Mouse (Mus musculus): ENCODE results near the gene Cacna1h. TPM values are rescaled to one million over a fixed set of nuclear protein-coding genes. Genes with fewer than 3 reads are reported as not detected.

Cacna1h gene
- polyA plus RNA-seq (2014; fragmentation: Nextera tagmentation; extraction: Ambion mirVana): 11.3 and 15.0 TPM in 2 replicates

DNA sequence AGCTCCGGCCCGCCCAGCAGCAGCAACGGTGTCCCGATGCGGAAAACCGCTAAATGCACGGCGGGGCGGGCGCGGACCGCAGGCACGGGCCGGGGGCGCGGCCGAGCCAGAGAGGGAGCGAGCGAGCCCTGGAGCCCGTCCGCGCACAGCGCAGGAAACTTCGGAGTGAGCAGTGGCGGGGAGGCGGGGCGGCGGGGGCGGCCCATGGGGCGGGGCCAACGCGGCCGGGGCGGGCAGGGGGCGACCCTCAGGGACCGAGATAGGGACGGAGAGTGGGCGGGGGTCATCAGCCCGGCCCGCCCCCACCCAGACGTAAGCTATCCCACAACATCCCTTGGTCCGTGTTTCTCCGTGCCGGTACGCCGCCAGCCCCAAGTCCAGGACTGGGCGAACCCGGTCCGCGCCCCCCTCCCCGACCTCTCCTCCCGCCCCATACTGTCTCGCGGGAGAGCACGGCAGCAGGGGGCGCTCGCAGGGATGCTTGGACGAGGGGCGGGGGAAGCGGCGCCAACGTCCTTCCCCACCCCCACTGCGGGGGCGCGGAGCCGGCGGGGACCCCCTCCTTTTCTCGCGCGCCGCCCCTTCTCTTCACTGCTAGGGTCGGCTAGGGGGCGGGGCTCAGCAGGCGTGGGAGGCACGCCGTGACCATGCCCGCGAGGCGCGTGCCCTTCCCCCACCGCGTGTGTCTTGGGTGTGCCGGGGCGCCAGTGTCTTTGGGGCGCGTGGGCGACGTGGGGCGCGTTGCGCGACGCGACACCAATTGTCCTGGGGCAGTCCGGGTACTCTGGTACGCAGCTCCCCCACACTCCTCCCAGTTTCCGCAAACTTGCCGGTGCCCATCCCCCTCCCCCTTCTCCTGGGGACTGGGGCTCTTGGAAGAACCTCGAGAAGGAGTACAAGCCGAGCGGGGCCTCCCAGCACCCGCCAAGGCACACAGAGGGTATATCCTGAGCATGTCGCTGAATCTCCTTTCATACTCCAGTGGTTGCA, at the start of gene Cacna1h:
TSS of gene Cacna1h (minus strand) at position 167 of the 990 bp plus-strand sequence.
- under 1% methylated on average over 96 of the region's 103 CpGs for WGBS
- Histone ChIP-seq H3K36me3 (ENCODE audit: control insufficient read depth, insufficient read depth, low read length) (no peaks in the 10 kb centered on the region), H3K9me3 (ENCODE audit: control insufficient read depth, low read length) (no peaks in the 10 kb centered on the region), H3K9ac (replicated peaks; ENCODE audit: low read length) (peak within 1 kb of the TSS; percentile 89), H3K4me1 (ENCODE audit: control insufficient read depth, insufficient read depth, low read length) (peaks cover 27% of the 10 kb centered on the region), H3K4me3 (replicated peaks; ENCODE audit: low read depth, low read length) (peak within 1 kb of the TSS; percentile 79), H3K4me2 (ENCODE audit: low read length) (peak within 1 kb of the TSS; percentile 86), H3K27me3 (ENCODE audit: control insufficient read depth, insufficient read depth, low read length) (peaks cover 5% of the 10 kb centered on the region; the same call in 1 of the 2 replicates), H3K27ac (replicated peaks; ENCODE audit: low read depth, low read length) (peak within 1 kb of the TSS; percentile 84)
- DNase-seq (peak; percentile 91), ATAC-seq (ENCODE audit: low FRiP score, low TSS enrichment) (peak; percentile 76)

DNA sequence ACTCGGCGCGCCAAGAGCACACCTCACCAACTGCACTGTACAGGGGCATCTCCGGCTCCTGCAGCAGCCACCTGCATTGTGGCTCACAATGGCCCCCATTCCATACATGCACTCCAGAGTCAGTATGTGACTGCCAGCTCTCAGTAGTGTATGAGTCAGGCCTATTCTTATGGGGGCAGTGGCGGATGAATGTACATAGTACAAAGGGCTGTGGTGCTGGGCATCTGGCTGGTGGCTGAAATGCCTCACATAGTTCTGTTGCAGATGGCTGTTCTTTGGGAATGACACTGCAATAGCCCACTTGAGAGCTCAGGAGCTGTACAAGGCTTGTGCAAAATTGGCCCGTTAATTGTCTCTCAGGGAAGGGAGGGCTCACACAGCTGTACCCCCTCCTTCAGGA, 48.5 kb upstream of the Cacna1h start:
- H3K4me1 ChIP-seq (ENCODE audit: control insufficient read depth, insufficient read depth, low read length): no peaks in the 10 kb centered on the region
- H3K9ac ChIP-seq (replicated peaks; ENCODE audit: low read length): no peak overlapping the region
- H3K9me3 ChIP-seq (ENCODE audit: control insufficient read depth, low read length): no peaks in the 10 kb centered on the region
- 92% methylated on average over 6 of the region's 6 CpGs for WGBS
- H3K27me3 ChIP-seq (ENCODE audit: control insufficient read depth, insufficient read depth, low read length): no peaks in the 10 kb centered on the region
- no peak overlapping the region for H3K27ac ChIP-seq (replicated peaks; ENCODE audit: low read depth, low read length)
- ATAC-seq (ENCODE audit: low FRiP score, low TSS enrichment) (no peak), DNase-seq (no peak)
- no peaks in the 10 kb centered on the region for H3K36me3 ChIP-seq (ENCODE audit: control insufficient read depth, insufficient read depth, low read length)
- H3K4me3 ChIP-seq (replicated peaks; ENCODE audit: low read depth, low read length): no peak overlapping the region
- H3K4me2 ChIP-seq (ENCODE audit: low read length): no peak overlapping the region

DNA sequence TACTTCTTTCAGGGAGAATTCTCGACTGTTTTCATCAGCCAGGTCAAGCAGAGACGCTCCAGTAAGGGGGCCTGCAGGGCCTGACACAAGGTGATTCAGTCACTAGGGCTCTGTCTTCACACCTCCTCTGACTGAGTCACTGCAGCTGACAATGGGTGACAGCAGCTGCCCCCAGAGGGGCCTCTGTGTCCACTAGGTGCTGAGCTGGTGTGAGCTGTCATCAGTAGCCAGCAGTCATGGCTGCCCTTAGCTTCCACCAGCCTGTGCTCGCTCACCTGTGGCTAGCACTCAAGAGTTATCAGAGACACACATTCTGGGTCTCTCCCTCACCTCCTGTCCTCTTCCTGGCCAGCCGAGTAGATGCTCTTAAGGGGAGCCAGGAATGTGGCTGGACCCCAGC, 47.2 kb upstream of the Cacna1h start:
- no peaks in the 10 kb centered on the region for H3K36me3 ChIP-seq (ENCODE audit: control insufficient read depth, insufficient read depth, low read length)
- H3K4me3 ChIP-seq (replicated peaks; ENCODE audit: low read depth, low read length): no peak overlapping the region
- H3K27me3 ChIP-seq (ENCODE audit: control insufficient read depth, insufficient read depth, low read length): no peaks in the 10 kb centered on the region
- H3K9ac ChIP-seq (replicated peaks; ENCODE audit: low read length): no peak overlapping the region
- H3K9me3 ChIP-seq (ENCODE audit: control insufficient read depth, low read length): no peaks in the 10 kb centered on the region
- WGBS: 64% methylated on average over 4 of the region's 4 CpGs
- DNase-seq: no peak
- H3K27ac ChIP-seq (replicated peaks; ENCODE audit: low read depth, low read length): no peak overlapping the region
- ATAC-seq (ENCODE audit: low FRiP score, low TSS enrichment): no peak
- H3K4me1 ChIP-seq (ENCODE audit: control insufficient read depth, insufficient read depth, low read length): no peaks in the 10 kb centered on the region
- no peak overlapping the region for H3K4me2 ChIP-seq (ENCODE audit: low read length)

DNA sequence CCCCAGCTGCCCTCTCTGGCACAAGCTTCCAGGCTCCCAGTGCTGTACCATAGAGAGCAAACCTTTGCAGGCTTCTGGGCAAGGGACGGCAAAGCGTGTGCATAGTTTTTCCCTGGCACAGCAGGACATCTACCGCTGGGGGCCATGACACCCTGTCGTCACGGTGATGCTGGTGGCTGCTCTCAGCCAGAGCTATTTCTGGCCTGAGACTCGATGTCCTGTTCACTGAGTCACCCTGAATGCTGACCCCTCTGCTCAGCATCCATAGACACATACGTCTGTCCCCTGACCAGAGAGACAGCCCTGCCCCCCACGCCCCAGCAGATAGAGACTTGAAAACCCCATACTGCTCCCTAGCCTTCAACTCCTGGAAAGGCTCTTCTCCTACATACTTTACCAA, 46.6 kb upstream of the Cacna1h start:
- Histone ChIP-seq H3K4me2 (ENCODE audit: low read length) (no peak overlapping the region), H3K36me3 (ENCODE audit: control insufficient read depth, insufficient read depth, low read length) (no peaks in the 10 kb centered on the region), H3K27me3 (ENCODE audit: control insufficient read depth, insufficient read depth, low read length) (peaks cover 6% of the 10 kb centered on the region), H3K27ac (replicated peaks; ENCODE audit: low read depth, low read length) (no peak overlapping the region), H3K4me1 (ENCODE audit: control insufficient read depth, insufficient read depth, low read length) (no peaks in the 10 kb centered on the region), H3K9me3 (ENCODE audit: control insufficient read depth, low read length) (no peaks in the 10 kb centered on the region), H3K9ac (replicated peaks; ENCODE audit: low read length) (no peak overlapping the region), H3K4me3 (replicated peaks; ENCODE audit: low read depth, low read length) (no peak overlapping the region)
- 44% methylated on average over 8 of the region's 8 CpGs for WGBS
- DNase-seq (no peak), ATAC-seq (ENCODE audit: low FRiP score, low TSS enrichment) (no peak)

DNA sequence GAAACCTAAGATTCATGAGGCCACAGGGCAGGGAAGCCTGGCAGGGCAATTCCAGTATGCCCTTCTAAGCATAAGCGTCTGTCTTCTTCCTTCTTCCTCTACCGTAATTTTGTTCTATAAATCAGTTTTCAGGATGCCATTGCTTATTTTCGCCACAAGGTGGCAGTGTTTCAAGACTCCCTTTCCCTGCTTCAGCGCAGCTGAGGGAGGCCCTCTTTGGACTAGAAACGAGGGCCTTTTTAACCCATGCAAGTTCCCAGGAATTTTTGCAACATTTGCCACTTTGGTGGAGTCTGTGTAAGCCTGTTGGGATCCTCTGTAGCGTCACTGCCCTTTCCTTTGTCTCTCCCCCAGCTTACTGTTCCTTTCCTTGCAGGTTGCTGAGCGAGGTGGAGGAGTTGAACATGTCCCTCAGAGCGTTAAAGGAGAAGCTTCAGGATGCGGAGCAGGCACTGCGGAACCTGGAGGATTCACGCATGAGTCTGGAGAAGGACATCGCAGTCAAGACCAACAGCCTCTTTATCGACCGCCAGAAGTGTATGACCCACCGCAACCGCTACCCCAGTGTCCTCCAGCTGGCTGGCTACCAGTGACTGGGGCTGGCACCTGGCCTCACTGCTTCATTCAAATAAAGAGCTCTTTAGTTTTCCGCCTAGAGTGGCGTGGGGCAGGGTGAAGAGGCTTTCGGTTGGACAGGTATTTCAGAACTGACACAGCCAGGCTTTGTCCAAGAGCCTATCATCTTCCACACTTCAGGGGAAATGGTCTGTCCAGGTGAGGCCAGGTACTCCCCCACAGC, 42.6 kb upstream of the Cacna1h start:
- Histone ChIP-seq H3K27me3 (ENCODE audit: control insufficient read depth, insufficient read depth, low read length) (peaks cover 15% of the 10 kb centered on the region), H3K9ac (replicated peaks; ENCODE audit: low read length) (no peak overlapping the region), H3K9me3 (ENCODE audit: control insufficient read depth, low read length) (no peaks in the 10 kb centered on the region), H3K27ac (replicated peaks; ENCODE audit: low read depth, low read length) (no peak overlapping the region), H3K36me3 (ENCODE audit: control insufficient read depth, insufficient read depth, low read length) (no peaks in the 10 kb centered on the region), H3K4me2 (ENCODE audit: low read length) (no peak overlapping the region), H3K4me3 (replicated peaks; ENCODE audit: low read depth, low read length) (no peak overlapping the region), H3K4me1 (ENCODE audit: control insufficient read depth, insufficient read depth, low read length) (0 out of 2 replicates have a peak, but pooled peaks cover 4% of the 10 kb centered on the region)
- peak; percentile 91 for DNase-seq
- no peak for ATAC-seq (ENCODE audit: low FRiP score, low TSS enrichment)
- WGBS: 39% methylated on average over 19 of the region's 19 CpGs

DNA sequence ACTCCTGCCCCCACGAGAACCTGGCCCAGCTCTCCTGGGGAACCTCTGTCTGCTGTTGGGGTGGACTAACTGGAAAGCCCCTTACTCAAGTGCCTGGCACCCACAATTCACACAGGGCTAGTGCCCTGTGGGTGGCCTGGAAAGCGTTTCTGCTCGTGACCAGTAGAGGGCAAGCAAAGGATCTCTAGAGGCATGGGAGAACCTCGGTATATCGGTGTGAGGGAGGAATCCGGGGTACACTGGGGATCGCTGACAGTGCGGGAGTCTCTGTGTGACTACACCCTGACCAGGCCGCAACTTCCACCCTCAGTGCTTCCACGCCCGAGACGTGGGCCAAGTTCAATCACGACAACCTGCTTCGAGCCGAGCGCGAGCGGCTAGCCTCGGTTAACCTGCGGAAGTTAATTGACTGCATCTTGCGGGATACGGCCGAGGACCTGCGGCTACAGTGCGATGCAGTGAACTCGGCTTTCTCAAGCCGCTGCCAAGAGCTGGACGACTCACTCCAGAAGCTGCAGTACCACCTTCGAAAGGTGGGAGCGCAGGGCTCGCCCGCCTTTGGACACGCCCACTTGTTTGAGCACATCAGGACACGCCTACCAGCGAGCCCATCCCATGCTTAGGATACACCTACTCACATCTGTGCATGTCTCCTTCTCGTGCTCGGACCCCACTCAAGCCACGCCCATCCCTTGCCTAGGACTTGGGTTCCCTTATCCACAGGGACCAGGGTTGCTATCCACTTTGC, 40.9 kb upstream of the Cacna1h start:
- H3K4me1 ChIP-seq (ENCODE audit: control insufficient read depth, insufficient read depth, low read length): 0 out of 2 replicates have a peak, but pooled peaks cover 4% of the 10 kb centered on the region
- WGBS: 2% methylated on average over 38 of the region's 38 CpGs
- H3K9me3 ChIP-seq (ENCODE audit: control insufficient read depth, low read length): no peaks in the 10 kb centered on the region
- DNase-seq (peak; percentile 78), ATAC-seq (ENCODE audit: low FRiP score, low TSS enrichment) (peak; percentile 29; the same call in 1 of the 2 replicates)
- peak overlapping the region; percentile 50 for H3K4me2 ChIP-seq (ENCODE audit: low read length)
- 0 out of 2 replicates have a peak overlapping the region, but pooled peaks have one; percentile 0 for H3K9ac ChIP-seq (replicated peaks; ENCODE audit: low read length)
- H3K27me3 ChIP-seq (ENCODE audit: control insufficient read depth, insufficient read depth, low read length): peaks cover 15% of the 10 kb centered on the region
- no peak overlapping the region for H3K27ac ChIP-seq (replicated peaks; ENCODE audit: low read depth, low read length)
- peak overlapping the region; percentile 18 for H3K4me3 ChIP-seq (replicated peaks; ENCODE audit: low read depth, low read length)
- no peaks in the 10 kb centered on the region for H3K36me3 ChIP-seq (ENCODE audit: control insufficient read depth, insufficient read depth, low read length)

DNA sequence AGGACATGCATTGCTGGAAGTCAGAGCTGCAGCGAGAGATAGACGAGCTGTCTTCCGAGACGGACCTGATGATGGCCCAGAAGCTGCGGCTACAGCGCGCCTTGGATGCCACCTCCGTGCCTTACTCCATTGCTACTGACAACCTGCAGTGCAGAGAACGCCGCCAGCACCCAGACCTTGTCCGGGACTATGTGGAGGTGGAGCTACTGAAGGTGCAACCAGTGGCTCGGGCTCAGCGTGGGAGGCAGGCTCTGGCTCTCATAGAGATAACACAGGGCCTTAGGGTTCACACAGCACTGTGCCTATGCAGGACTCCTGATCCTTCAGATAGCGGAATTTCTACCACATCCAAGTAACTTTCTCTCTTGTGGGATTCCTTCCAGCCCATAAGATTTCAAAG, 38.5 kb upstream of the Cacna1h start:
- no peaks in the 10 kb centered on the region for H3K9me3 ChIP-seq (ENCODE audit: control insufficient read depth, low read length)
- H3K4me3 ChIP-seq (replicated peaks; ENCODE audit: low read depth, low read length): no peak overlapping the region
- DNase-seq (no peak), ATAC-seq (ENCODE audit: low FRiP score, low TSS enrichment) (no peak)
- 52% methylated on average over 14 of the region's 14 CpGs for WGBS
- H3K27me3 ChIP-seq (ENCODE audit: control insufficient read depth, insufficient read depth, low read length): peaks cover 15% of the 10 kb centered on the region
- no peak overlapping the region for H3K27ac ChIP-seq (replicated peaks; ENCODE audit: low read depth, low read length)
- H3K4me2 ChIP-seq (ENCODE audit: low read length): no peak overlapping the region
- 0 out of 2 replicates have a peak, but pooled peaks cover 4% of the 10 kb centered on the region for H3K4me1 ChIP-seq (ENCODE audit: control insufficient read depth, insufficient read depth, low read length)
- no peaks in the 10 kb centered on the region for H3K36me3 ChIP-seq (ENCODE audit: control insufficient read depth, insufficient read depth, low read length)
- no peak overlapping the region for H3K9ac ChIP-seq (replicated peaks; ENCODE audit: low read length)

DNA sequence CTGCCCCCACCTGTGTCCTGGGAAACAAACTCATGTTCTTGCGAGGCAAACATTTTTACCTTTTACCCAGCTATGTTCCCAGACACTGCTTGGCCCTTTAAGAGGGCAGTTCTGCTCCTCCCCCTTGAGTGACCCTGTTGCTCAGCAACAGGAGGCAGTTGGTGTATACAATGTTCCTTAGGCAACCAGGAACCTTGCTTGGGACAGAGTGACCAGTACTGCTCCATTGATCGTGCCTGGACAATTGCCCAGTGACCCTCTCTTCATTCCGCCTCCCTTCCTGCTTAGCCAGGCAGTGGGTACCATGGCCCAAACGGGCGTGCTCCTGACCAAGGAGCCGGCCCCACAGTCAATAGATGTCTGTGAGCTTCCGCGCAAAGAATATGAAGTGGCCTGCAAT, 37.8 kb upstream of the Cacna1h start:
- peak; percentile 27 for DNase-seq
- no peaks in the 10 kb centered on the region for H3K9me3 ChIP-seq (ENCODE audit: control insufficient read depth, low read length)
- no peak overlapping the region; the same call in 1 of the 2 replicates for H3K9ac ChIP-seq (replicated peaks; ENCODE audit: low read length)
- WGBS: 35% methylated on average over 8 of the region's 8 CpGs
- ATAC-seq (ENCODE audit: low FRiP score, low TSS enrichment): no peak
- no peak overlapping the region for H3K4me2 ChIP-seq (ENCODE audit: low read length)
- peaks cover 15% of the 10 kb centered on the region for H3K27me3 ChIP-seq (ENCODE audit: control insufficient read depth, insufficient read depth, low read length)
- 0 out of 2 replicates have a peak, but pooled peaks cover 4% of the 10 kb centered on the region for H3K4me1 ChIP-seq (ENCODE audit: control insufficient read depth, insufficient read depth, low read length)
- no peak overlapping the region for H3K27ac ChIP-seq (replicated peaks; ENCODE audit: low read depth, low read length)
- H3K4me3 ChIP-seq (replicated peaks; ENCODE audit: low read depth, low read length): no peak overlapping the region
- no peaks in the 10 kb centered on the region for H3K36me3 ChIP-seq (ENCODE audit: control insufficient read depth, insufficient read depth, low read length)
